In genomic region chr14:87091522-87091921, GRCm38 (mm10) we compare ENCODE assay signal across 22 mouse cellular contexts. TPM values are rescaled to one million over a fixed set of nuclear protein-coding genes. Genes with fewer than 3 reads are reported as not detected.
DNase-seq lines count a peak whose midpoint lies in the region; ATAC-seq and TF ChIP-seq lines count a peak whose summit lies in the region.
"Had no signal": no experiment of that assay in that cellular context is flagged by ENCODE, and none has a peak within 500 bp of the region (broad histone marks: within the 10 kb centered on the region; RNA-seq: fewer than 3 reads in every experiment).

No protein-coding gene starts in this region.

- no peak overlapping the region for H3K4me3 ChIP-seq in ES-E14 (ENCODE audit: insufficient read depth in 1 of 2, low read depth in 1 of 2, low read length in 2 of 2, poor library complexity in 1 of 2, severe bottlenecking in 1 of 2)
- H3K4me3 ChIP-seq in thymus, adult 2 months (ENCODE audit: control insufficient read depth, insufficient read depth, low read length): no peak overlapping the region
- H3K4me3 ChIP-seq: embryonic facial prominence, embryonic 10.5 days; embryonic facial prominence, embryonic 12.5 days; forebrain, embryonic 13.5 days; forebrain, embryonic 15.5 days had no signal

- H3K27ac ChIP-seq in ES-E14 (ENCODE audit: insufficient read depth, low read depth, low read length, poor library complexity, severe bottlenecking): 0 out of 2 replicates have a peak overlapping the region, but pooled peaks have one; percentile 40
- no peak overlapping the region for H3K27ac ChIP-seq in thymus, adult 2 months (ENCODE audit: control insufficient read depth, insufficient read depth, low read length)
- H3K27ac ChIP-seq: embryonic facial prominence, embryonic 10.5 days; embryonic facial prominence, embryonic 12.5 days; forebrain, embryonic 13.5 days; forebrain, embryonic 15.5 days had no signal

- ATAC-seq in common myeloid progenitor, adult 5-6 weeks (replicated peaks; ENCODE audit: low read depth, poor library complexity, severe bottlenecking): peak; percentile 41
- peak; percentile 42 to 70 for ATAC-seq in hematopoietic stem cell, adult 5-6 weeks (replicated peaks in 1 of 2; ENCODE audit: insufficient read depth in 1 of 2, low FRiP score in 2 of 2, low TSS enrichment in 1 of 2, low read depth in 1 of 2, poor library complexity in 2 of 2, severe bottlenecking in 2 of 2)
- ATAC-seq in cerebellum, adult (ENCODE audit: insufficient number of reproducible peaks, low FRiP score, low TSS enrichment): no peak
- ATAC-seq: activated CD4-positive, CD25-positive, alpha-beta regulatory T cell, adult 4 months; forebrain, embryonic 13.5 days; forebrain, embryonic 15.5 days; forebrain, postnatal 0 days; Patski had no signal

- DNase-seq in ES-E14 (ENCODE audit: low read depth, low spot score): no peak
- DNase-seq in thymus, adult 2 months: no peak
- no peak for DNase-seq in left cerebral cortex, postnatal 4 days
- DNase-seq: adrenal gland, adult 8-10 months; adrenal gland, postnatal 14 days; adrenal gland, postnatal 36 days; cerebellum, adult 11 months; cerebellum, adult 18-20 months; cerebellum, adult 8-10 months; cerebellum, adult 9-11 months; cerebellum, postnatal 14 days; cerebellum, postnatal 36 days; forebrain, postnatal 0 days had no signal

- H3K4me1 ChIP-seq in ES-E14 (ENCODE audit: control insufficient read depth in 2 of 2, insufficient read depth in 2 of 2, low read length in 2 of 2, poor library complexity in 1 of 2): peaks cover 0 to 4% of the 10 kb centered on the region in 2 experiments; a peak in 2 of 4 replicates
- H3K4me1 ChIP-seq in thymus, adult 2 months (replicated peaks; ENCODE audit: control insufficient read depth, insufficient read depth, low read length): no peaks in the 10 kb centered on the region
- H3K4me1 ChIP-seq: embryonic facial prominence, embryonic 10.5 days; embryonic facial prominence, embryonic 12.5 days; forebrain, embryonic 15.5 days had no signal

- in situ Hi-C loops in ES-E14 (cut with MboI; ENCODE audit: low sequenced_read_pairs in 2 of 2, unreplicated experiment in 2 of 2): no loop called here

- 94% methylated on average over 3 of the region's 3 CpGs for whole genome bisulfite sequencing in thymus, adult 2 months

- no peaks in the 10 kb centered on the region for H3K27me3 ChIP-seq in thymus, adult 2 months (ENCODE audit: control insufficient read depth, insufficient read depth, low read length)
- H3K27me3 ChIP-seq: embryonic facial prominence, embryonic 12.5 days; forebrain, embryonic 13.5 days; forebrain, embryonic 15.5 days; Patski had no signal

- intact Hi-C loops in left cerebral cortex, postnatal 4 days (cut with DNase I): no loop called here

- peaks cover 4% of the 10 kb centered on the region; the same call in 1 of the 2 replicates for H3K36me3 ChIP-seq in ES-E14 (ENCODE audit: control insufficient read depth, insufficient read depth, low read length, poor library complexity, severe bottlenecking)
- H3K36me3 ChIP-seq in thymus, adult 2 months (ENCODE audit: control insufficient read depth, insufficient read depth, low read length): peaks cover 7% of the 10 kb centered on the region; the same call in 1 of the 2 replicates
- H3K36me3 ChIP-seq: embryonic facial prominence, embryonic 12.5 days; forebrain, embryonic 15.5 days had no signal

- no peaks in the 10 kb centered on the region for H3K9me3 ChIP-seq in ES-E14 (ENCODE audit: control insufficient read depth, insufficient read depth, low read depth, low read length)
- H3K9me3 ChIP-seq: embryonic facial prominence, embryonic 10.5 days; embryonic facial prominence, embryonic 12.5 days; forebrain, embryonic 13.5 days; forebrain, embryonic 15.5 days had no signal

- no peak for TF ChIP-seq POLR2A in thymus, adult 2 months (IDR thresholded peaks at IDR 0.05; ENCODE audit: control insufficient read depth, extremely low read depth, insufficient read depth, low read length, poor library complexity)

- H3K9ac ChIP-seq in ES-E14 (ENCODE audit: insufficient read depth, low read depth, low read length, poor library complexity, severe bottlenecking): no peak overlapping the region
- H3K9ac ChIP-seq: embryonic facial prominence, embryonic 12.5 days; forebrain, embryonic 13.5 days; forebrain, embryonic 15.5 days; forebrain, postnatal 0 days had no signal

- TF ChIP-seq CTCF in thymus, adult 2 months (IDR thresholded peaks at IDR 0.05; ENCODE audit: borderline replicate concordance, control insufficient read depth, extremely low read depth, insufficient read depth, low read length, poor library complexity): no peak

TF ChIP-seq in ES-E14, 5 proteins besides CTCF, POLR2A, EP300 and RAD21:
- TF ChIP-seq MAFK (IDR thresholded peaks at IDR 0.05; ENCODE audit: insufficient read depth, low read depth, low read length) (no peak), CHD2 (IDR thresholded peaks at IDR 0.05; ENCODE audit: low read depth, low read length) (no peak), HCFC1 (IDR thresholded peaks at IDR 0.05; ENCODE audit: borderline replicate concordance, insufficient read depth, low read length) (no peak)

RNA-seq across cellular contexts. Expression of gene Diaph3, which starts 49.5 kb away (rescaled TPM):
- 13.1 and 20.1 TPM in 2 replicates for total RNA-seq in ES-E14 (2012; rRNA removed)
- 92.9 and 143 TPM in 2 replicates for total RNA-seq in common myeloid progenitor, adult 5-6 weeks (2017)
- 71.4 and 90.1 TPM in 2 replicates for total RNA-seq in hematopoietic stem cell, adult 5-6 weeks (2017)
- polyA plus RNA-seq in thymus, adult 2 months (2012; rRNA removed): 2.2 and 3.3 TPM in 2 replicates
- total RNA-seq in left cerebral cortex, postnatal 4 days (2021): 1 to 10 TPM; 7.0 to 7.4 TPM
